Mouse (Mus musculus): Measurements from ENCODE around the gene Supt4a.

Gene Supt4a

DNA sequence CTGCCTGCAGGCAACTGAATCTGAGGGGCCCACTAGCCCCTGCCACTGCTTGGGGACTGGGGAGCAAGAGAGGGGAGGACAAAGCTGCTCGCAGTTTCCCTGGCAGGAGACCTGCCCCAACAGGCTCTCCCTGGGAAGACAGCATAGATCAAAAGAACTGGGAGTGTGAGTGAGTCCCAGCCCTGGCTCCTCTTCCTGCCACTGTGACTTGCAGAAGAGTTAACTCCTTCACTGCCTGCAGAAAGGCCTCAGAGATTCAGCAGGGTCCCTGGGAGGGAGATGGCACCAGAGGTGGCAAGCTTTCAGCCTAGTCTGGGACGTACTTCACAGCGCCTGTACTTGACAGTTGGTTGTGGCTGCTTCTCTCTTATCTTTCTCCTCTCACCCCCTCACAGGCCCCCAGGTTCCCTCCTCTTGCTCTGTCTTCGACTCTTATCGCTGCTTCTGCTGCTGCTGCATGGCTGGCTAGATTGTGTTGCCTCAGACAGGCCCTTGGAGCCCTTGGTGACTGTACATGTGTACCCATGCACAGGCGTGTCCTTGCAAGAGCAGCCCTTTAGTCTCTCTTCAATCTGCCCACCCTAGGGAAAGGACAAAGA is 11.3 kb upstream of the Supt4a start:
- no peak for DNase-seq (ENCODE audit: low spot score in 2 of 2)

DNA sequence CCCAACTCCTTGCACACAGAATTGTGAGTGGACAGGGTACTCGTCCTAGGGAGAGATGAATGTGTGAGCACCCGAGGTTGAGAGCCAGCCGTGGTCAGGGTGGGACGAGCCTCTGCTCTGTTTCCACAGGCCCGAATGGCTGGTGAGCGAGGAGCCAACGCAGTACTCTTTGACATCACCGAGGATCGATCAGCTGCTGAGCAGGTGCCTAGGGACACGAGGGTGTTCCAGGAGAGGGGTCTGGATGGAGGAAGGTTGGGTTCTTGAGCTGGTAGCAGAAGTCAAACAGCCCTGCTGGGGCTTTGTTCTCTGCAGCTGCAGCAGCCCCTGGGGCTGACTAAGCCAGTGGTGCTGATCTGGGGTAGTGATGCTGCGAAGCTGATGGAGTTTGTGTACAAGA is 10.3 kb upstream of the Supt4a start:
- no peak for DNase-seq (ENCODE audit: low spot score in 2 of 2)

DNA sequence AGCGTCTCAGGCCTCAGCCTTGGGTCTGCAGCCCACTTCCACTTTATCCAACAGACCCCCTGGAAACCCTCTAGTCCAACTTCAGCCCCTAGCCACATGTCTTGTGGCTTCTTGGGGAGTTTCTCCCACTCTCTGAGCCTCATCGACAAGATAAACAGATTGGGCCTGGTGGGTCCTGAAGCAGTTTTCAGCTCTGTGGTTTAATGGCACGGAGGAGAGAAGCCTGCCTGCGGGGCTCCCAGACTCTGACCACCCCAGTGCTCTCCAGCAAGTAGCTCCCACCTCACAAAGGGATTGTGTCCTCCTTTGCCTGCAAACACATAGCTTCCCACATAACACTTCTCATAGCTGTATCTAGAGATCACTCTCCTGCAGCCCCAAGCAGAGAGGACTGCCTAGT is 9.9 kb upstream of the Supt4a start:
- no peak for DNase-seq (ENCODE audit: low spot score in 2 of 2)

DNA sequence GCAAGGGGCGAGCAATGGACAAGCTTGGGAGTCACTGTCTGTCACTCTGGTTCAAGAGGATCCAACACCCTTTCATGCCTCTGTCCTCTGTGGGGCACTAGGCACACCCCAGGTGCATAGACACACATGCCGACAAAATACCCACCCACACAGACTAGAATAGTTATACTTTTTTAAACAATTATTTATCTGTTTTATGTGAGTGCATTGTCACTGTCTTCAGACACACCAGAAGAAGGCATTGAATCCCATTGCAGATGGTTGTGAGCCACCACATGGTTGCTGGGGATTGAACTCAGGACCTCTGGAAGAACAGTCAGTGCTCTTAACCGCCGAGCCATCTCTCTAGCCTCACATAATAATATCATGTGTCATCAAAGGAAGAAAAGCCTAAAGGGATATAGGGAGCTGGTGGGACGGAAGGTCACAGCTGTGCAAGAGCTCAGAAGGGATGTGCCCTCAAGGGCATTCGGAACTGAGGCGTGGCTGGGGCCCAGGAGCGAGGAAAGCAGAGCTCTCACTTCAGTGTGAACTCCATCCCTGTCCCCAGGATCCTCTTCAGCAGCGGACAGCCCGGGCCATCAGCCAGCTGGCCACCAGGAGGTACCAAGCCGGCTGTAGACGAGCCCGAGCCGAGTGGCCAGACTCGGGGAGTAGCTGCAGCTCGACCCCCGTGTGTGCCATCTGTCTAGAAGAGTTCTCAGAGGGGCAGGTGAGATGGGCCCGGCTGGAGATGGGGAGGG is 8.3 kb upstream of the Supt4a start:
- DNase-seq (ENCODE audit: low spot score in 2 of 2) = no peak

DNA sequence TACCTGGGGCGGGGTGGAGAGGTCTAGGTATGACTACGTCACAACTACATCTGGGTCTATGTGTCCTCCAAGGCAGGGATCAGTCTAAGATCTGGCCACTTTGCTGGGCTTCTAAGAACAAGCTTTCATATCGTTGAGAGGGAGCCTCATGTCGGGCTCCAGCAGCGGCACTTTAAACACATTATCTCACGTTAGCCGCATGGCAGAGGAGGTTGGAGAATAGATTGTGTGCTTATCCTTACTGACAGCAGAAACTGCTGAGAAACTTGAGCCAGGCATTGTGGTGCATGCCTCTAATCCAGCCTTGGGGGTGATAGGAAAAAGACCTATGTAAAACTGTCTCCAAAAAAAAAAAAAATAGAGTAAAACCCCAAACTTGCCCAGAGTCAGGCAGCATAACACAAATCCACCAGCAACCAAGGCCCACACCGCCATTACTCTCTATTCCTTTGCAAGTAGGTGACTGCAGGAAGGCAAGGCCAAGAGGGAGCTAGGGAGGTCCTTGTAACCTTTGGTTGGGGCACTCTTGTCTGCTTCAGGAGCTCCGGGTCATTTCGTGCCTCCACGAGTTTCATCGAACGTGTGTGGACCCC is 7.7 kb upstream of the Supt4a start:
- no peak for DNase-seq (ENCODE audit: low spot score in 2 of 2)

DNA sequence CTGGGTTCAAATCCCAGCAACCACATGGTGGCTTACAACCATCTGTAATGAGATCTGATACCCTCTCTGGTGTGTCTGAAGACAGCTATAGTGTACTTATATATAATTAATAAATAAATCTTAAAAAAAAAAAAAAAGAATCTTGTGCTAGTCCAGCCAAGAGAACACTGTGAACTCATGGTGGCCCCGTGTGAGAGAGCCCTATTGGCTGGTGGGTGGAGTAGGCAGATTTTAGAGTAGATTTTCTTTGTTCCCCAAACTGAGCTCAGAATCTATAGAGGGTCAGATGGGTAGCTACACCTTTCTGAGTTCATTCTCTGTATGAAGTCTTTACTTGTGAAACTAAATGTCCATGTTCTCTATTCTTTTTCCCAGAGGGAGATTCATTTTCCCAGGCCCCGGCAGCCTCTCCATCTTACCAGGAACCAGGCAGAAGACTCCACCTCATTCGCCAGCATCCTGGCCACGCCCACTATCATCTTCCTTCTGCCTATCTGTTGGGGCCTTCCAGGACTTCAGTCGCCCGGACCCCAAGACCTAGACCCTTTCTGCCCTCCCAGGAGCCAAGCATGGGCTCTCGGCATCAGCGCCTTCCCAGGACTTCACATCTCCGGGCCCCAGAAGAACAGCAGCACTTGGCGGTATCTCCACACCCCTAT is 6.6 kb upstream of the Supt4a start:
- DNase-seq (ENCODE audit: low spot score in 2 of 2) = no peak

DNA sequence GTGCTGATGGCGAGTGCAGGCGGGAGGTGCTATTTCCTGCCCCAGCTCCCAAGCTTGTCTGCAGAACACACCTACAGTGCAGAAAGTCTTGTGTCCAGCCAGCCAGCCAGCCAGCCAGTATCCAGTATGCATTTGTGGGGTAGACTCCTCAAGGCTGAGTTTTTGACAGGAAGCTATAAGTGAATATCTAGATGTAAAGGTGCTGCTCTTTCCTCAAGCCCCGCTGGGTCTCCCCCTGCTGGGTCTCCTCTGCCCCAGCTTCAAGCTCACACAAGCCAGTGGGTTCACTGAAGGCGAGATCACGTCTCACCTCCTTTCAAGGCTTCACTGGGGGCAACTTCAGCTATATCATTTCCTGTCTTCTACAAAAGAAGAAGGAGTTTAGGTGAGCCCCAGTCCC is 3.0 kb upstream of the Supt4a start:
- DNase-seq (ENCODE audit: low spot score in 2 of 2) = no peak

DNA sequence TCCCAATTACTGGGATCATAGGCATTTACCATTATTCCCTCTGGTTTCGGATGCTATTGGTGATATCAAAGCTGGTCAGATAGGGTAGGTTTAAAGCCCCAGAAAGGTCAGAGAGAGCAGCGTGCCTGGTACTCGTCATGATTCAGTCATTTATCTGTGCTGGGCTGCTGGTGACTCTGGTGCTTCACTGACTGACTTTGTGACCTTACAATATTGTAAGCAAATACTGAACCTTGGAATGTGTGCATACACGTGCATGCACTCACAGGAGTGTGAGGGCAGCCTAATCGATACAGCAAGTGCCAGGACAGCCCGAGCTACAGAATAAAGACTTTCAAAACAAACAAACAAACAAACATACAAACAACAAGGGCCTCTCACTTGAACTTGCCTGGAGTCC is 1.7 kb upstream of the Supt4a start:
- no peak for DNase-seq (ENCODE audit: low spot score in 2 of 2)

DNA sequence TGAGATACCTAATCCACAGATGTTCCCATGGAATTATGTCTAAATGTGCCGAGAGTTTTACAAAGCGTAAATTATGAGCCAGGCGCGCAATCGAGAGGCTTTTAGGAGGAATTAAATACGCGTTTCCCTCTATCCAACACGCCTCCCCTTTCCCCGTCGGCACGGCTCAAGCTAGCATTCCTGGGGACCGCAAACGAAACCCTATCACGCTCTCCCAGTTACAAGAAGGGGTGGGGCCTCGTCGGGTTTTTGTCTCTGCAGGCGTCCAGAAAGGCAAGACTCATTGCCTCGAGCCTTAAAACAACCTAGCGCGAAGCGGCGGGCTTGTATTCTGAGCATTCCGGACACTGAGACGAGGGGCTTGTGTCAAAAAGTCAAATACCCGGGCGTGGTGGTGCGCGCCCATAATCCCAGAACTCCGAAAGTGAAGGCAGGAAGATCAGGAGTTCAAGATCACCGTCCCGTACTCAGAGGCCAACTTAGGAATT is 661 bp upstream of the Supt4a start:
- DNase-seq (ENCODE audit: low spot score in 2 of 2) = peak; percentile 66 to 67

DNA sequence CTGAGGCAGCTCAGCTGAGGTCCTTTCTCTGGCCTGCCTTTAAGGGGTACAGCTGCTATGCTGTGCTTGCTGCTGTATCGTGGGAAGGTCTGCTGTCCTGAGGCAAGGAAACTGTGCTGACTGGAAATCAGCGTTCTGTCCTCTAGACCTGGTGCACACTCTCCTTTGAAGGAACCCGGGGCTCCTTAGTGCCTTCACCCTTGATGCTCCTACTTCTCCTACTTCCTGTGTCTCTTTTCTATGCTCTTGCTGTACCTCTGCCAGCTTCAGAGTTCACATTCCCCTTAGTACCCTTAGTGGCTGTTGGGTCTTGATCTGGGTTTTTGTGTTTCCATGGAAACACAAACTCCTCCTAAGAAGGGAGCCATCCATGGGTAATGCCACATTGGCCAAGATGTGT is 6.3 kb downstream of the Supt4a start:
- DNase-seq (ENCODE audit: low spot score in 2 of 2) = no peak

DNA sequence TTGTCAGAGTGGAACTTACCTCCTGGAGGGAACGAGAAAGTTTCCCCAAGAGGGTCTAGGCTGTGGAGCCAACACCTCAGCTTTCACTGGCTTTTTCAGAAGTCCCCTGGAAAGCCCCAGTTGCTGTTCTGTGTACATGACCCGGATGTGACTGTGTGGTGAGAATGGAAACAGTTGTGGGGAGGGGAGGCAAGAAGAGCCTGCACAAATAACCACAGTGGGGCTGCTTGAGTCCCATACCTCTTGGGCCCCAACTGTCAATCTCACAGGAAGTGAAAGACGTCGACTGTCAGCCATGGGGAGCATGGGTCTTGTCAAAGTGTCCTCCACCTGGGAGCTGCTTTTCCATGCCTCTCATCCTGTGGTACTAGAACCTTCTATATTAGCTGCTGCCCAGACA is 7.6 kb downstream of the Supt4a start:
- DNase-seq (ENCODE audit: low spot score in 2 of 2) = no peak

DNA sequence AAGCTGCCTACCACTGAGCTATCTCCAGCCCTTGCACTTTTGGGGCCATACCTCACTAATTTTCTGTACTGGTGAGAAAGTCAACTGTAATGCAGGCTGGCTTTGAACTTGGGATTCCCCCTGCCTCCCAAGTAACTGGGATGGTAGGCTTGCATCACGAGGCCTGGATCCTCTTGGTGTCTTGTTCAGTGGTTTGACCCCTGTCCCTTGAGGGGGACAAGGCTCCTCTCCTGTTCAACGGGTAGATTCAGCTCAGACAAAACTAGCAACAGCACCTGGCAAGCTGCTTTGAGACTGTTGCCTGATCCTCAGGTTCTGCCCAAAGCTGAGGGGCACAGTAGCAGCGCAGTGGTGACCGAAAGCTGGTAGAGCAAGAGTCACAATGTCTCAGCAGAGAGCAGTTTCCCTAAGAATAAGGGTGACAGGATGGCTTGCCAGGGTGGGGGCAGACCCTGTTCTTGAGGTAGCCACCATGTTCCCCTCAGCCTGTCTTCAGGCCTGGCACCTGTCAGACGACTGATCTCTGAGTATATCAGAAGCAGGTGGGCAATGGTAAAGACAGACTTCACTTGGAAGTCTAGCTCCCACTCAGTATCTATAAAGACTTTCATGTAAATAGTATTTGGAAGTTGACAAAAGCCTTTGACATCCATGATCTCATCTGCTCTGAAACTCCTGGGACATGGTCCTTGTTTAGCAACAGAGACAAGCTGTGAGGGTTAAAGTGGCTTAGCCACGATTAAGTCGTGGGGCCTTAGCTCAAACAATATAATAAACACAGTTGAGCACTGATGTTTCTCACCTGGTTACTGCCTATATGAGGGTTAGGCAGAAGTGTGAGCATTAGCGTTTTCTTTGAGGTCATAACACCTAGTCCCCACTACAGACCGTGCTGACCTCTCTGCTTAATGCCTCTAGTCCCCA is 8.5 kb downstream of the Supt4a start:
- no peak for DNase-seq (ENCODE audit: low spot score in 2 of 2)

DNA sequence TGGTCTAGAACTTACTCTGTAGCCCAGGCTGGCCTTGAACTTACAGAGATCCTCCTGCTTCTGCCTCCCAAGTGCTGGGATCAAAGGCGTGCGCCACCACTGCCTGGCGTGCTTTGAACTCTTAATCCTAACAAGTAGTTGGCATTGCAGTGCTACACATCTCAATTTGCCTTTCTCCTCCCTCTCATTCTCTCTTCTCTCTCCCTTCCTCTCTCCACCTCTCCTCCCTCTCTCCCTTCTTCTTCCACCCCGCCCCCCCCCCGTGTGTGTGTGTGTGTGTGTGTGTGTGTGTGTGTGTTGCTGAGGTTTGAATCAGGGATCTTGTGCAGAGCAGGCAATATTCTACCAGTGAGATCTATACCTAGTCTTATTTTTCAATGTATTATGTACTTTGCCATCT is 10.0 kb downstream of the Supt4a start:
- DNase-seq (ENCODE audit: low spot score in 2 of 2) = no peak

DNA sequence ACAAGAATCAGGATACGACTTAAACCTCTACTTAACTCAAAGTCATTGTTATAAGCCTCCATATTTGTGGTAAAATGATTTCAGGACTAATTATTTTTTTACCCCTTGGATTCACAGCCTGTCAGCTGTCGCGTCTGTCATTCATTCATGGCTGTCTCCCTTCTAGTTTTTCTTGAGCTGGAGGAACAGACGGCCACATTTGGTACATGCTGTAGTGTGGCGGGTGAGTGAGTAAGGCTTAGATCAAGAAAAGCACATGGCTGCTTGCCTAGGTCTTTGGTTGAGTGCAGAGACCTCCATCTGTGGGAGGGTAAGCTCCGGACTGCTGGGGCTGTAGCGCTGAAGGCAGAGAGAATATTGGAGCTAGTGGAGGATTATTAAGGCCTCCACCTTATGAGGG is 10.4 kb downstream of the Supt4a start:
- no peak for DNase-seq (ENCODE audit: low spot score in 2 of 2)

DNA sequence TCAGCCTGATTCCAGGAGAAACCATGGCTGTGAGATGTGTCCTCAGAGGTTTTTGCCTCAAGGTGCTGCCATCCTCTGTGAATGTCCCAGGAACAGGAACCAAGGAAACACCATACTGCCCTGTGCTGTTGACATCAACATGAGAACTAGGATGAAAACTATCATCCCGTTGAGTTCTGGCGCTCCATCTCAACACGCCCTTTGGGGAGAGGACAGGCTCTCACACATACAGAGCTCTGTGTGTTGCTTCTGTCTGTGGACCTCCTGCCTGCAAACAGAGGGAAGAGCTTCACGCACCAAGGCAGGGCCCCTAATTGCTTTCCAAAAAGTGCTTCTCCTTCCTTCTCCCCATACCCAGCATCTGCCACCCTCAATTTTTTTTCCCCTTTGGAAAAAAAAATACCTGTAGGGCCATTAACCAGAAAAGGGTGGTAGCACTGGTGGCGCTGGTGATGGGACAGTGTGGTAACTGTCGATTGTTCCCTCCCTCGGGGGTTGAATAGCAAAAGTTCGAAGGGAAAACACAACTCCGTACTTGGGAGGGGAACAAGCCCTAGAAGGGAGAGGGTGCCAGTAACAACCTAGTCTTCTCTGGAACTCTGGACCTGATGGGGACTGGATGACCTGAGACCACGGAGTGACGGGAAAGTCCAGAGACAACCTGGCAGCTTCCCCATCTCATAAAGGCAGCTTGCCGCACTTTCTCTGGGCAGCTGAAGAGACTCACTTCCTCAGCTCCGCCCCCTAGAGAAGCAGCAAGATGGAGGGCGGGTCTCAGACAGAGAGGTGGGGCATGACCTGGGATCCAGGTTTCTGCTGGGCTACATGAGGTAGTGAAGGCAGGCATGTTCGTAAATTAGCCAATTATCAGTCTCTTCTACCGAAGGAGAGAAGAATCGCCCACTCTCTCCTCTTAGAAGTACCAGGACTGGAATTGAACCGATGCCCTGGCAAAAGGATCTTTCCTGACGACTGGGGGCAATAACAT is 11.1 kb downstream of the Supt4a start:
- no peak for DNase-seq (ENCODE audit: low spot score in 2 of 2)

DNA sequence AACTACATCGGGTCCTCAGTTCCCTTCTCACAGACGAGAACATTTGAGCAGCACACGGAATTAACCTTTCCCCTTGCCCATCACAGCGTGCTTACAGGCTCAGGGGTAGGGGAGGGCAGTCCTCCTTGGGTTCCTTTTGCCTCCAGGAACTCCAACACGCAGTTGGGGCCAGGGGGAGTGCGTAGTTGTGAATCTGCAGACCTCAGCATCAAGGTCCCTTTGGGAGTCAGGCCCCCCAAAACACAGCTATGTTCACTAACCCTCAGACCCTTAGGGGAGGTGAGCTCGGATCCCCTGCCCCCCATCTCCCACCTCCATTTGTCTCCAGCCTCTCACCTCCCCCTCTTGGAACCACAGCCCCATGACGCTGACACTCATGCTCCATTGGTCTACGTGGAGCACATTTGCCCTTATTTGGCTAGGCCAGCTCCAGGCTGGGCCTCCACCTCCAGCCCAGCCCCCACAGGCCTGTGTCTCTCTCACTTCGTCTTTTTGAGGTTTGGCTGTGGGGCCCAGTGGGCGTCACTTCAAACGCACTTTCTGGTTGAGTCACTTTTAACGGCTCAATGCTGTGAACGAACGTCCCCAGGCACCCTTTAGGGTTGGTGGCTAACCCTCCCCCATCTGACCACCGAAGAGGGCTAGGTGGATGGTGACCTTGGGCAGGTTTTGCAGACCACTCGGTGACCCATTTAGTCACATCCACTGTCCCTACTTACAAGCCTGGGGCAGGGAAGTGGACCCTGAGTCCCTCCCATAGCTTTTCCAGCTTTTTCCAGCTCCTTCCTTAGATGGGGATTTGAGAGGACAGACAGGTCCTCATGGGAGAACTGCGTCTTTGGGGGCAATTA is 12.1 kb downstream of the Supt4a start:
- DNase-seq (ENCODE audit: low spot score in 2 of 2) = peak; percentile 72

DNA sequence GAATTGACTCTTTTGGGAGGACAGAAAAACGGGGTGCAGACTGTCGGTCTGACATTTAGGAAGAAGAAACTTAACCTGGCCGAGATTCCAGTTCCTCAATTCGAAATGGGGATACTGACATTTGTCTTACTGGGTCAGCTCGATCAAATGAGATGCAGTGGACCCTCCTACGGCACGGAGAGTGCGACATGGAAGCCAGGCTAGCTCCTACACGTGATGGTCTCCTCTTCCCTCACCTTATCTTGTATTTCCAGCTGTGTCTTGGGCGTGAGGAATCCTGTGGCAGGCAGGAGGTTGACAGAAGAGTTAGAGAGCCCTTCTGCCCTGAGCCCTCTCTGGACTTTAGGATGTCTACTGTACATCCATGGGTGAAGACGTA is 12.7 kb downstream of the Supt4a start:
- DNase-seq (ENCODE audit: low spot score in 2 of 2) = no peak

DNA sequence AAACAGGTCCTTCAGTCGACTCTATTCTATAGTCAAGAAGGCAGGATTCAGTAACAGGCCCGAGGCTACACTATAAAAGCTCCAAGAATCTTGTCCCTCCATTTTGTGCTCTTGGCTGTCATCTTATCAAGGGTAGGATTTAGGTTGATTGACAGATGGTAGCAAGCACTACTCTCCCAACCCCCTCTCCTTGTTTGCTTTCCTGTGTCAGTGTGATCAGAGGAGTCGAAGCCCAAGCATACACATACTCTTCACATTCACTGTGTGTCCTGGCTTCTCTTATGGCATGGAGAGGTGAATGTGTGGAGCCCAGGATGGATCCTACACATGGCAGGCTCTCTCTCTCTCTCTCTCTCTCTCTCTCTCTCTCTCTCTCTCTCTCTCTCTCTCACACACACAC is 13.2 kb downstream of the Supt4a start:
- no peak for DNase-seq (ENCODE audit: low spot score in 2 of 2)

DNA sequence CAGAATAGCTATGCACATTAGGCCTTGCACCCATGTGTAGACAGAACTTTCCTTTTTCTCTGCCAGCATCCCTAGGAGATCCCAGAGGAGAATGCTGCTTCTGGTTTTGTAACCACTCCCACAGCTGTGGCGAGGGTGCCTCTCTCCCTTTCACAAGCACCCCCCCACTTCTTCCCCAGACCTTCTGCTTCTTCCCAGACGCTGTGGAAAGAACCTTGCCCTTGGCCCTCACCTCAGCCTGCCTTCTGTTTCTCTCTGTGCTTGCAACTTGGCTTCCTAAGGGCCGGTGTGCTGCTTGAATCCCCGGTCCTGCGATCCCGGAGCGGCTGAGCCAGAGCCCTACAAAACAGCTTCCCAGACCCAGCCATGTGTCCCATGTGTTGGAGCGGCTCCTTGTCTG is 13.7 kb downstream of the Supt4a start:
- no peak for DNase-seq (ENCODE audit: low spot score in 2 of 2)

All from right cerebral cortex, postnatal 10 days (tissue).